Mouse (Mus musculus): ENCODE measurements around the gene Gm11595. TPM values are rescaled to one million over a fixed set of nuclear protein-coding genes. Genes with fewer than 3 reads are reported as not detected.

Gene Gm11595
- polyA plus RNA-seq, 2 experiments, result not detected

GRCm38 (mm10) chr11:99780604-99781003 is 7.9 kb upstream of the Gm11595 start, which contains the start of gene Krtap4-8:
TSS of gene Krtap4-8 (minus strand) at chr11:99780704.
- no peak for TF ChIP-seq EP300 (IDR thresholded peaks at IDR 0.05; ENCODE audit: low read depth)
- no peak for TF ChIP-seq CTCF (IDR thresholded peaks at IDR 0.05; ENCODE audit: low read depth)
- WGBS (ENCODE audit: insufficient replicate concordance), result 67% methylated on average over 2 of the region's 2 CpGs

DNA sequence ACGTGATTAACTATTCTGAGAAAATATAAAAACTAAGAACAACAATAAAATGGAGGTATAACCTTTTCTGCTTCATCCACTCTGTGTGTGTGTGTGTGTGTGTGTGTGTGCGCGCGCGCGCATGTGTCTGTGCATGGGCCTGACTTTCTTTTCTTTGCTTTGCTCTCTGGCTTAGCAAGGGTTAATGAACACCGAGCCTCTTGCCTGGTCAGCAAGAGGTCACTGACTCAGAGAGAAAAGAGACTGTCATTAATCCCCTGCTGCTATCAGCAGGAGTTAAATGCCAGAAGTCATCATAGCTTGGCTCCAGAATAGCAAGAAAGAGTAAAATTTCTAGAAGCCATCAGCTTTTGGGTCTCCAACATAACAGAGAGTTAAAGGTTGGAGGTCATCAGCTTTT is 5.7 kb upstream of the Gm11595 start:
- Histone ChIP-seq H3K27ac (no peak overlapping the region), H3K27me3 (ENCODE audit: control insufficient read depth, insufficient read depth, low read length) (no peaks in the 10 kb centered on the region), H3K9me3 (ENCODE audit: control insufficient read depth, low read length) (no peaks in the 10 kb centered on the region), H3K9ac (replicated peaks) (no peak overlapping the region), H3K36me3 (replicated peaks; ENCODE audit: control insufficient read depth, insufficient read depth, low read depth) (no peaks in the 10 kb centered on the region), H3K4me3 (ENCODE audit: insufficient read depth in 1 of 2, low read depth in 2 of 2, low read length in 2 of 2) (no peak overlapping the region), H3K4me1 (replicated peaks; ENCODE audit: control insufficient read depth in 2 of 2, insufficient read depth in 2 of 2, low read length in 1 of 2) (no peaks in the 10 kb centered on the region), H3K4me2 (ENCODE audit: low read depth) (no peak overlapping the region)
- 68% methylated on average over 7 of the region's 7 CpGs for WGBS (ENCODE audit: insufficient replicate concordance)
- TF ChIP-seq EP300 (IDR thresholded peaks at IDR 0.05; ENCODE audit: low read depth), result no peak
- TF ChIP-seq CTCF (IDR thresholded peaks at IDR 0.05; ENCODE audit: low read depth), result no peak
- ATAC-seq (ENCODE audit: insufficient read depth) (no peak), DNase-seq (ENCODE audit: low read depth in 3 of 3, low spot score in 3 of 3) (no peak)

More at GRCm38 (mm10) chr11:99780604-99781003, 7.9 kb upstream of the Gm11595 start, which contains the start of gene Krtap4-8:
- Histone ChIP-seq H3K27me3 (ENCODE audit: control insufficient read depth, insufficient read depth, low read length) (no peaks in the 10 kb centered on the region), H3K4me3 (ENCODE audit: insufficient read depth in 1 of 2, low read depth in 2 of 2, low read length in 2 of 2) (no peak within 1 kb of the TSS), H3K27ac (no peak within 1 kb of the TSS), H3K4me1 (replicated peaks; ENCODE audit: control insufficient read depth in 2 of 2, insufficient read depth in 2 of 2, low read length in 1 of 2) (no peaks in the 10 kb centered on the region), H3K36me3 (replicated peaks; ENCODE audit: control insufficient read depth, insufficient read depth, low read depth) (no peaks in the 10 kb centered on the region), H3K4me2 (ENCODE audit: low read depth) (no peak within 1 kb of the TSS), H3K9me3 (ENCODE audit: control insufficient read depth, low read length) (no peaks in the 10 kb centered on the region), H3K9ac (replicated peaks) (no peak within 1 kb of the TSS)
- no peak for DNase-seq (ENCODE audit: low read depth in 3 of 3, low spot score in 3 of 3)
- no peak for ATAC-seq (ENCODE audit: insufficient read depth)

DNA sequence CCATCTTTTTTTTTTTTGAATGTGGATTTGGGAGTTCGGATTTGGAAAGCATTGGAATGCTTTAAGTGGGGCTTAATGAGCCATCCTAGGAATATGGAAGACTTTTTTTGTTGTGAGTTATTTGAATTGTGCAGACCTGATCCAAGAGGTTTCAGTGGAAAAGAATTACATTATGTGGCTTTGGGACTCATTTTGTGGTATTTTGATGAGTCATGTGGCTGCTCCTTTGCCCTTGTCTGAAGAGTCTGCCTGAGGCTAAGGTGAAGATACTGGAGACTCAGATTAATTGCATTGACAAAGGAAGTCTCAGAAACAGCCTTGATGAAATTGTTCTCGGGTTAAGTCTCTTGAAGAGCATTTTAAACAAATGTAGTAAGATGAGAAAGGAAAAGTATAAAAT is 4.3 kb downstream of the Gm11595 start:
- H3K4me2 ChIP-seq (ENCODE audit: low read depth), result no peak overlapping the region
- H3K9me3 ChIP-seq (ENCODE audit: control insufficient read depth, low read length), result no peaks in the 10 kb centered on the region
- DNase-seq (ENCODE audit: low read depth in 3 of 3, low spot score in 3 of 3), result no peak
- H3K4me3 ChIP-seq (ENCODE audit: insufficient read depth in 1 of 2, low read depth in 2 of 2, low read length in 2 of 2), result no peak overlapping the region
- WGBS (ENCODE audit: insufficient replicate concordance), result 39% methylated on average over 2 of the region's 2 CpGs
- H3K36me3 ChIP-seq (replicated peaks; ENCODE audit: control insufficient read depth, insufficient read depth, low read depth), result no peaks in the 10 kb centered on the region
- no peaks in the 10 kb centered on the region for H3K4me1 ChIP-seq (replicated peaks; ENCODE audit: control insufficient read depth in 2 of 2, insufficient read depth in 2 of 2, low read length in 1 of 2)
- H3K9ac ChIP-seq (replicated peaks), result no peak overlapping the region
- no peak overlapping the region for H3K27ac ChIP-seq
- no peak for ATAC-seq (ENCODE audit: insufficient read depth)
- no peaks in the 10 kb centered on the region for H3K27me3 ChIP-seq (ENCODE audit: control insufficient read depth, insufficient read depth, low read length)
- no peak for TF ChIP-seq CTCF (IDR thresholded peaks at IDR 0.05; ENCODE audit: low read depth)
- TF ChIP-seq EP300 (IDR thresholded peaks at IDR 0.05; ENCODE audit: low read depth), result no peak

DNA sequence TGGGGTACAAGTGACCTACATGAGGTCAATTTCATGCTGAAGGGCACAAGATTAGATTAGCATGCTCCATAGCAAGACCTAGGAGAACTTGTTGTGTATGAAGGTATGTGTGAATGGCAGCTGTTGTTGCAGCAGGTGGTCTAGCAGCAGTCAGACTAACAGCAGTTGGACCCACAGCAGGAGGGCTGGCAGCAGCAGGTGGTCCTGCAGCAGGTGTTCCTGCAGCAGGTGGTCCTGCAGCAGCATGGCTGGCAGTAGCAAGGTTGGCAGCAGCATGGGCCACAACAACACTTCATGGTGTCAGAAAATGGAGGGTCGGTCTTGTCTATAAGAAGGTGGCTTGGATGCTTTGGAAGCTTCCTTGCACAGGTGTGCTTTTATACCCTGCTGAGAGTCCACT is 13.8 kb downstream of the Gm11595 start:
- Histone ChIP-seq H3K27me3 (ENCODE audit: control insufficient read depth, insufficient read depth, low read length) (no peaks in the 10 kb centered on the region), H3K4me3 (ENCODE audit: insufficient read depth in 1 of 2, low read depth in 2 of 2, low read length in 2 of 2) (no peak overlapping the region), H3K9me3 (ENCODE audit: control insufficient read depth, low read length) (no peaks in the 10 kb centered on the region), H3K9ac (replicated peaks) (no peak overlapping the region), H3K4me2 (ENCODE audit: low read depth) (no peak overlapping the region), H3K4me1 (replicated peaks; ENCODE audit: control insufficient read depth in 2 of 2, insufficient read depth in 2 of 2, low read length in 1 of 2) (no peaks in the 10 kb centered on the region), H3K36me3 (replicated peaks; ENCODE audit: control insufficient read depth, insufficient read depth, low read depth) (no peaks in the 10 kb centered on the region), H3K27ac (no peak overlapping the region)
- 50% methylated on average over 1 of the region's 1 CpGs for WGBS (ENCODE audit: insufficient replicate concordance)
- TF ChIP-seq EP300 (IDR thresholded peaks at IDR 0.05; ENCODE audit: low read depth) (no peak), CTCF (IDR thresholded peaks at IDR 0.05; ENCODE audit: low read depth) (no peak)
- DNase-seq (ENCODE audit: low read depth in 3 of 3, low spot score in 3 of 3) (no peak), ATAC-seq (ENCODE audit: insufficient read depth) (no peak)

- Histone ChIP-seq H3K36me3 (replicated peaks; ENCODE audit: control insufficient read depth, insufficient read depth, low read depth) (no peaks in the 10 kb centered on the region), H3K4me1 (replicated peaks; ENCODE audit: control insufficient read depth in 2 of 2, insufficient read depth in 2 of 2, low read length in 1 of 2) (no peaks in the 10 kb centered on the region), H3K27me3 (ENCODE audit: control insufficient read depth, insufficient read depth, low read length) (no peaks in the 10 kb centered on the region), H3K4me2 (ENCODE audit: low read depth) (no peak overlapping the region), H3K9ac (replicated peaks) (no peak overlapping the region), H3K27ac (no peak overlapping the region), H3K4me3 (ENCODE audit: insufficient read depth in 1 of 2, low read depth in 2 of 2, low read length in 2 of 2) (no peak overlapping the region), H3K9me3 (ENCODE audit: control insufficient read depth, low read length) (no peaks in the 10 kb centered on the region)
- DNase-seq (ENCODE audit: low read depth in 3 of 3, low spot score in 3 of 3), result no peak
- no peak for ATAC-seq (ENCODE audit: insufficient read depth)
- TF ChIP-seq CTCF (IDR thresholded peaks at IDR 0.05; ENCODE audit: low read depth) (no peak), EP300 (IDR thresholded peaks at IDR 0.05; ENCODE audit: low read depth) (no peak)
- WGBS (ENCODE audit: insufficient replicate concordance), result 62% methylated on average over 3 of the region's 3 CpGs
These were observed 28.7 kb downstream of the Gm11595 start for GRCm38 (mm10) chr11:99743985-99744384.
